Mouse (Mus musculus): Measurements from ENCODE around the gene Mpped2. TPM values are rescaled to one million over a fixed set of nuclear protein-coding genes. Genes with fewer than 3 reads are reported as not detected.

The Mpped2 gene
- total RNA-seq, 2 experiments from 2014 or later, result not detected

GRCm38 (mm10) chr2:106895326-106896023 is 202.4 kb downstream of the Mpped2 start:
- no peak for ATAC-seq (replicated peaks; ENCODE audit: poor library complexity, severe bottlenecking)

GRCm38 (mm10) chr2:106896024-106896384 is 202.9 kb downstream of the Mpped2 start:
- no peak for ATAC-seq (replicated peaks; ENCODE audit: poor library complexity, severe bottlenecking)

DNA sequence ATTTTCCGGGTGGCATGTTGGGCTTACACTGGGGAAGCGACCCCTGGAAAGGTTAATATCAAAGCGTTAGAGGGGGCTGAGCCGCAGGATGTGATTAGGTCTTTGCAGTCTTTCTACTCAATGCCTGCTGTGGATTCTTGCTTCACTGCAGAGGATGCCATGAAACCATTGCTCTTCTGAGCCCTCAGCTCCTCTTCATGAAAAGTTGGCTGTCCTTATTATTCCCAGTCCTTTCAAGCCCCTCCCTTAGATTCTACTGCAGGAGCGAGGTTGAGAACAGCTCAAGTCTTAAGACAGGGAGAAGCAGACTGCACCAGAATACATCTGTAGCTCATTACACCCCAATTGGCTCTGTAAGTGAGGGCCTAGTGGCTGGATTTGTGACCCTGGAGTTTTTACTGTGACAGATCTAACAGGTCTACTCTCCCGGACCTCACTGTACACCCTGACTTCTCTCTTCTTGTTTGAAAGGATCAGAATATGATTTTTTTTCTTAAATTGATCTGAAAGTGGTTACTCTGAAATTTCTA is 218.9 kb downstream of the Mpped2 start:
- ATAC-seq (replicated peaks; ENCODE audit: poor library complexity, severe bottlenecking), result no peak
